Mouse (Mus musculus): ENCODE measurements around the gene Noxa1. TPM values are rescaled to one million over a fixed set of nuclear protein-coding genes. Genes with fewer than 3 reads are reported as not detected.
A peak's percentile ranks its signal among the peaks of the same experiment; 100 is the strongest.

The Noxa1 gene
- total RNA-seq (2021) = not detected
- long read RNA-seq = 0 reads

GRCm38 (mm10) chr2:25095109-25095850, at the start of gene Noxa1:
TSS of gene Noxa1 (minus strand) at chr2:25095149.
- DNase-seq (ENCODE audit: low spot score in 2 of 2) = no peak

- no peak for DNase-seq (ENCODE audit: low spot score in 2 of 2)
These were observed 47.0 kb upstream of the Noxa1 start for GRCm38 (mm10) chr2:25141921-25142320.

DNA sequence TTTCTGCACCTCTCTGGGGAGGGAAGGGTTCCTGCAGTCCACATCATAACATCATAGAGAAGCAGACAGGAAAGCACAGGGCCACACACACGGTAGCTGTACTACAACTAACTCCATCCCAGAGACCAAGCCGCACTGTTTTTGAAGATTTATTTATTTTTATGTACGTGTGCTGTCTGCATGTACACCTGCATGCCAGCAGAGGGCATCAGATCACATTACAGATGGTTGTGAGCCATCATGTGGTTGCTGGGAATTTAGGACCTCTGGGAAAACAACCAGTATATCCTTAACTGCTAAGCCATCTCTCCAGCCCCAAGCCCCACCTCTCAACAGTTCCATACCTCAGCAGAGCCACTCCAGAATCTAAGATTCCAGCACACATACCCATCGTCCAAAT, 46.2 kb upstream of the Noxa1 start:
- no peak for DNase-seq (ENCODE audit: low spot score in 2 of 2)

DNA sequence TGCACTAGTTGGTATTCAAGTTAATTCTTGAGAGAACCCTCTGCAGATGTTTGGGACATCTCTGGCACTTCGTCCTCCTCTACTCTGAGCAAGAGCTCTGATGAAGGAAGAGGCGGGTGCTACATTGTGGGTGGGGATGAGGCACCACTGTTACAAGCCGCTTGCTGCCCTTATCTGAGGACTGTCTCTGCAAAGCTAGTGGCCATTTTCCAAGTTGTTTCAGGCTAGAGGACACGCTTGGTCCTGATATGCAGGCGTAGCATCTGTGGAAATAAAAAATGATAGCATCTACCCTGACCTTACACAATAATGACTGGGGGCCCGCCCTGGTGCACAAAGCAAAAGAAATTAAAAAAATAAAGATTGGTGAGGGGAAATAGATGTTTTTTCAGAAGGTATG, 42.9 kb upstream of the Noxa1 start:
- no peak for DNase-seq (ENCODE audit: low spot score in 2 of 2)

- no peak for DNase-seq (ENCODE audit: low spot score in 2 of 2)
These were observed 36.7 kb upstream of the Noxa1 start for GRCm38 (mm10) chr2:25131601-25132000.

DNA sequence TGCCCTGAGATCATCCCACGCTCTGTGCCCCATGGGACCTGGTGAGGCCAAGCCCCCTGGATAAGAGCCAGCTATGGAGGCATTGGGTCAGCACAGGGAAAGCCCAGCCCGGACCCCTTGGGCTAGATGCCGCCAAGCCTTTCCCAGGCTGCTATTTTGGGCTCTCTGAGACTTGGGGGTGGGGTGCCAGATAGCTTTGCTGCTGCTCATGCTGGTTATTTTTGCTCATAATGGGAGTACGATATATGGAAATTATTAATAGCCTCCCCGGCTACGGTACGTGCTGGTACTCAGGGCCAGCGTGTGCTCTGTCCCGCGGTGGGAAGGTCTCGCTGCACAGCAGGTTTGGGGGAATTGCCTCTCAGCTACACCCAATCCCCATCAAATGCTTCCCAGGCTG, 33.1 kb upstream of the Noxa1 start:
- DNase-seq (ENCODE audit: low spot score in 2 of 2) = no peak

GRCm38 (mm10) chr2:25127206-25127605, 32.3 kb upstream of the Noxa1 start:
- DNase-seq (ENCODE audit: low spot score in 2 of 2) = no peak

- DNase-seq (ENCODE audit: low spot score in 2 of 2) = peak in 1 of 2 experiments; percentile 31
These were observed 31.4 kb upstream of the Noxa1 start for GRCm38 (mm10) chr2:25126011-25127010.

DNA sequence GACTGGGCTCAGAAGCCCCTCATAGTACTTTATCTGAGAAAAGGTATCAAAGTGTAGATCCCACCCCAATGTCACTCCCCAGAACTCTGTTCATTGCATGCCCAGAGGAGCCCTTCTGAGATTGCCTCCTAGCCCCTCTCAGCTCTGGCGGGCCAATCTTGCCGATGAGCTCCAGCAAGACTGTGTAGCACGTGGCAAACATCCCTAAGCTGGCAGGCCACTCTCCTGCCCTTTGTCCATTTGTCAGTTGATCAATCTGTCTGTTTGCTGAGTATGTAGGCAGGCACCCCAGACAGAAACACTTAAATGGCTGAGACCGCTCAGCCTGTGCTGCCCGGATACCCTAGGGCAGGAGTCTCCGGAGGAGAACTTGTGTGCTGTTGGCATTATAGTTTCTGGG, 30.2 kb upstream of the Noxa1 start:
- DNase-seq (ENCODE audit: low spot score in 2 of 2) = no peak

DNA sequence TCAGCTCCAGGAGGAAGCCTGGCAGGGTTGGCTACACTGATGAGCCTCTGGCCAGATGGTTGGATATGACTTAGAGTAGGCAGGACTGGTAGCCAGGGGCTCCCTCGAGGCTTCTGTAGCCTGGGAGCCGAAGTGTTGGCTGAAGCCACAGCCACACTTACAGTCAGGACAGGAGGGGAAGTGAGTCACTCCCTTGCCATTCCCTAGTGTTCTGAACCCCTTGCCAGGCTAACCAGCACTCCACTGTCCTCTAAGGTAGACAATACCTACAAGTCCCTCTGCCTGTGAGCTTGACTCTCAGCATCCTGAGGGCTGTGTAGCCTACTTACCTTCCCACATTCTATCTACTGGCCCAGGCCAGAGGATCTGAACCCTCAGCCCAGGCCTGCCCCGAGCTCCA, 29.5 kb upstream of the Noxa1 start:
- DNase-seq (ENCODE audit: low spot score in 2 of 2) = no peak

DNA sequence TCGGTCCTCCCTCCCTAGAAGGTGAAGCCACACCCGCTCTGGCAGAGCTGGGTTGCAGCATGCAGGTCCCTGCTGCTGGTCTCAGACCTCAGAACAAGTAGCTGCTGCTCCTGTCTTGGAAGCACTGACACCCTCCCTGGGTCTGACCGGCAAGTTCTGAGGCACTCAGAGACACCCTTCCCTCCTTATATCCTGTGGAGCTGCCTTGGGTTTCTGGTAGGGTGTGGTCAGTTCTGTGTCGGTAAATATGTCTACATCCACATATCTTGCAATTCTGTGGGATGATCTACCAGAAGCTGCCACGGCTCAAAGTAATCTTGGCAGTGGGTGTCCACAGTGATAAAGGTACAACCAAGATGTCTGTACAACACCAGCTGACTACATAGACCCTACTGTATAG, 28.6 kb upstream of the Noxa1 start:
- no peak for DNase-seq (ENCODE audit: low spot score in 2 of 2)

GRCm38 (mm10) chr2:25122666-25123065, 27.7 kb upstream of the Noxa1 start:
- DNase-seq (ENCODE audit: low spot score in 2 of 2) = no peak

GRCm38 (mm10) chr2:25120963-25121362, 26.0 kb upstream of the Noxa1 start:
- DNase-seq (ENCODE audit: low spot score in 2 of 2) = no peak

DNA sequence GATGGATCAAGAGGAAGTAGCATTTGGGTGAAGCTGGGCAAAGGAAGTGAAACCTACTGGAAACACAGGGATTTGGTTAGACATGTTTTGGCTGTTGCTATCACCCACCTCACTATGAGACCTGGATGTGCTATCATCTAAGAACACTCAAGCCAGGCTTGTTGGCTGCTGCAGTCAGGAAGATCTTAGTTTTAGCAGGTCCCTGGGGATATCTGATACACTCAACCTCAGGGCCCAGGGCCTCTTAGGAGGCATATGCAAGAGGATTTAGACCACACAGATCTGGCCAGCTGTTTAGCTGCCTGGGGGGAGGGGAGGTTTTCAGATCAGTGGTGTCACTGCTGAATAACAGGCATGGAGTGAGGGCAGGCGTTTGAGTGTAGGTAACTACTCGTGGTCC, 20.5 kb upstream of the Noxa1 start:
- no peak for DNase-seq (ENCODE audit: low spot score in 2 of 2)

DNA sequence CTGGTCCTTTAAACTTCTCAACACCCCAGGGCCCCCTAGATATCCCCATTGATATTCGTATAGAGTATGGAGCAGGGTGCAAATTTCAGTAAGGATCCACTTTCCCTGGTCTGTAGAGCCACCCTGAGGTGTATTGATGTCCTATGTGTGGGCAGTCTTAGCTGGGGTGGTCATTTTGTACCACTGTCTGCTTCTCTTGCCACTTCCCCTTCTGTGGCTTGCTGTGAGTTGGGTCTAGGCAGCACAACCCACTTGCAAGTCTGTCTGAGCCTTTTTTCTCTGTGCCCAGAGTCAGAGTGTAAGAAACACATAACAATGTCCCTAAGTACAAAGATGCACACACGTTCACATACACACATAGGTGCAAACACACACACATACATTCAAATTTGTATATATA, 19.4 kb upstream of the Noxa1 start:
- DNase-seq (ENCODE audit: low spot score in 2 of 2) = no peak

DNA sequence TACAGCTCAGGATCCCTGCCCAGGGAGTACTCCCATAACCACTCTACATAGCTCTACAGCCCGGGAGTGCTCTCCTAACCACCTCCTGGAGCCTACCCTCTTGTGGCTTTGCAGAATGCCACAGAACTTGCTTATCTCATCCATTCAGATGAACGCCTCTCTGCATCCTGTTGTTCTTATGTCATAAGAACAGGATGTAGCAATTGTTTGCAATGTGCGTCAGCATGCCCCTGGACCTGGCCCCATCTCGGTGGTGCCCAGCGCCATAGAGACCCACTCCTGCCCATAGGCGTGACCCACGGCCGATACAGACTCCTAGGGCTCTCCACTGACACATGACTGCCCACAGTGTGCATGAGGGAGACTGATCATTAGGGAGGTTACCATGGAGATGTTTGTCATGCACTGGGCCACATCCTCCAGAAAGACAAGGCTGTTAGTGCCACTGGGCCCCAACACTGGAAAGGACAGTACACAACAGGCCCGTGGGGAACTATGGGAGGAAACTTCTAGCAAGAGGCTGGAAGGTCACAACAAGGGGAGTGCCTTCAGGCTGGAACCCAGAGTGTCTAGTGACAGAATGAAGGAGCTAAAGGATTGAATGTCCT, 16.3 kb upstream of the Noxa1 start:
- no peak for DNase-seq (ENCODE audit: low spot score in 2 of 2)

DNA sequence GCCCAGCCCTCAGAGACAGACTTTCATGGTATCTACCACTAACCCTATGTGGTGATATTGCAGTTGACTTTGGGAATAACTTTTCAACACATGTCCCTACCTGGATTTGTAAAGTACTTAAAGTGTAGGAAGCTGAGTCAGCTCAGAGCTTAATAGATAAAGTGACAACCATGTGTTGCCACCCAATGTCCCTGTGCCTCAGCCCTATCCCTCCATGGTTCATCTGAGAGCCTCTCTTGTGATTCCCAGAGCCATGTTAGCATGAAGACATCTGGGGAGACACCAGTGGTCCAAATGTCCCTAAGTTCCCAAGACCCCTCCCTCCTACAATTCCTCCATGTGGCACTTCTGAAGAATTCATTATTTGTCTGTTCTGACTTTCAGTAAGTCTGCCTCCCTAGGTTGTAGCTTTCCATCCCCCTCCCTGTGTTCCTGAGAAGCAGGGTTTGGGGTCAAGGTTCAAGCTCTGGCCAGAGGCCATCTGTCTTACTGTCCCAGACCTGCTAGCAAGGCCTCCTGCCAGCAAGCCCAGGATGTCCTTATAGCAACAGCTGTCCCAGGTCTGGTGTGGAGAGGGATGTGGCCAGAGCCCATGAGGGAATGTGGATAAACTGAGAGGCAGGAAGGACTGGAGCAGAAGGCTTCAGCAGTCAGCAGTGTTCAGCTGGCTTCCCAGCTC, 15.7 kb upstream of the Noxa1 start:
- DNase-seq (ENCODE audit: low spot score in 2 of 2) = no peak

- no peak for DNase-seq (ENCODE audit: low spot score in 2 of 2)
These were observed 14.5 kb upstream of the Noxa1 start for GRCm38 (mm10) chr2:25109487-25109886.

- DNase-seq (ENCODE audit: low spot score in 2 of 2) = no peak
These were observed 11.1 kb upstream of the Noxa1 start for GRCm38 (mm10) chr2:25106045-25106444.

DNA sequence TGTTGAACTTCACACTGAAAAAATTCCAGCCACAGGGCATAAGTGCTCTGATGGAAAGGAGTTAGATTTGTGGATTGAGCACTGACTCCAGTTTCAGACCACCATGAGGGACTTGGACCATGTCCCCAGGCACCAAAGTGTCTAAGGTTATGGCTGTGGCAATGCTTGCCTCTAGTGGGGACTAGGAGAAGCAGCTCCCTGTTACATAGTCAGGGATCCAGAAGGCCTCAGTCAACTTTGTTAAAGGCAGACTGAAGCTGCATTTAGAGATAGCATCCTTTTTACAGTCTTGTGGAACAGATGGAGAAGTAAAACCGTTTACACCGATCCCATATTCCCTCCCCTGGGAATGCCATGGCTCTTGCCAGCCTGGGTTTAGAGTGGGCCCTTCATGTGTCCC, 9.2 kb upstream of the Noxa1 start:
- DNase-seq (ENCODE audit: low spot score in 2 of 2) = no peak

GRCm38 (mm10) chr2:25099703-25100102, 4.8 kb upstream of the Noxa1 start:
- no peak for DNase-seq (ENCODE audit: low spot score in 2 of 2)
